Mouse (Mus musculus): Measurements from ENCODE around the gene Nanp.

Gene Nanp

DNA sequence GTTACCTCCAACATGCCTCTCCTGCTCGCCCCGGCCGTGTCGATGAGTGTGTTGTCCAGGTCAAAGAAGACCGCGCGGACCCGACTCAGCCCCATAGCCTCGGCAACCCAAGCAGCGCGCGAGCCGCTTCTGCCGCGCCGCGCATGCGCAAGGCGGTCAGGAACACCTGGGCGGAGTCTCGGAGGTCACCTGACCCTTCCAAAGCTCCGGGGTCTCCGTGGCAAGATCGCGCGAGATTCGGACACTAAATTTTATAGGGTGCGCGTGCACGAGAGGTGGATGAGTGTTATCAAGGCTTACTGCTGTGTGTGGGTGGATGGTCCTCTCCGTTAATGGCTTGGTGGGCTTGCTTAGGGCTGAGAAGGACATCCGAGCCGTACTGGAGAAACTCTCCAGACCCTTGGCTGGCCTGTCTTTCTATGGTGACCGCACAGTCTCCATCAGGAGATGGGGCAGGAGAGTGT lies at the start of gene Nanp, which contains the start of gene Ninl:
Gene Nanp, minus strand, starts transcription at position 167 of the 464 bp plus-strand sequence.
Gene Ninl, minus strand, starts transcription at position 151 of the 464 bp plus-strand sequence.
- peak; percentile 100 for DNase-seq

DNA sequence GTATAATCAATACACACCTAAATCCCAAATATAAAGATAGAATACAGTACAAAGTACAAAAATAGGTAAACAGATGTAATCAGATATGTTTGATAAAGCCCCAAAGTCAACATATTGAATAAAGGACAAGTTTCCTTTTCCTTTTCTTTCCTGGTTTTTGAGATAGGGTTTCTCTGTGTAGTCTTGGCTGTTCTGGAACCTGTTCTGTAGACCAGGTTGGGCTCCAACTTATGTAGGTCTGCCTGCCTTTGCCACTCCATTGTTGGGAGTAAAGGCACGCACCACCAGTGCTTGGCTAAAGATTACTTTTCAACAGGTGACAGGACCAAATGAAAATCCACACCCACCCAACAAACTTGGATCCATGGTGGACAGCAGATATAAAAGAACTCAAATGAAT lies 17.4 kb upstream of the Nanp start:
- DNase-seq, result no peak

DNA sequence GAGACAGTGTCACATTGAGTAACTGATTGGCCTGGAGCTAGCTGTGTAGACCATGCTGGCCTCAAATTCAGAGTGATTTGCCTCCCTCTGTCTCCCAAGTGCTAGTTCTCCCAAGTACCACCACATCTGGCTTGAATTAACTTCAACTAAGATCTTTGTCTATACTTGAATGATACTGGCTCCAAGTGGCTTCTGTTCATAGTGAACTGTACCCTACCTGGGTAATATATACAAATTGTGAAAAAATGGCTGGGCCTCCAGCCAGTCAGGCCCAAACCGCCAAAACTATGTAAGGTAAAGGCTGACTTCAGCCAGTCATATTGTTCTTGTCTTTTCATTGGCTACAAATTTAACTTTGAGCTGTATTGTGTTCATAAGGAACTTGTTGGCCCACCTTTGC lies 1.2 kb upstream of the Nanp start:
- DNase-seq, result peak; percentile 66

DNA sequence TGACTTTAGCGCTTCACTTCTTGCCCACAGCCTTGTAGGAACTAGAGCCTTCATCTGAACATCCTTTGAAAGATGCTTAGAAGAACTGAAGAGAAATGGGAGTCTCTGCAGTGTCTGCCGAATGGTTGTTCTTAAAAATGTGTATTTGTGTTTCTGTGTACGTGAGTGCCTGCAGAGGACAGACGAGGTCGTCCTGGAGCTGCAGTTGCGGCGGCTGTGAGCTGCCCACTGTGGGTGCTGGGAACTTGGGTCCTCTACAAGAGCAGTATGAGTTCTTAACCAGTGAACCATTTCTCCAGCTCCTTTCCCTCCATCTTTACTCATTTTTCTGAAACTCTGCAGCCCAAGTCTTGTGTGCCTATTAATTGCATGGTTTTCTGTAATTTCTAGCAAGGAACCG lies 528 bp upstream of the Nanp start:
- no peak for DNase-seq

DNA sequence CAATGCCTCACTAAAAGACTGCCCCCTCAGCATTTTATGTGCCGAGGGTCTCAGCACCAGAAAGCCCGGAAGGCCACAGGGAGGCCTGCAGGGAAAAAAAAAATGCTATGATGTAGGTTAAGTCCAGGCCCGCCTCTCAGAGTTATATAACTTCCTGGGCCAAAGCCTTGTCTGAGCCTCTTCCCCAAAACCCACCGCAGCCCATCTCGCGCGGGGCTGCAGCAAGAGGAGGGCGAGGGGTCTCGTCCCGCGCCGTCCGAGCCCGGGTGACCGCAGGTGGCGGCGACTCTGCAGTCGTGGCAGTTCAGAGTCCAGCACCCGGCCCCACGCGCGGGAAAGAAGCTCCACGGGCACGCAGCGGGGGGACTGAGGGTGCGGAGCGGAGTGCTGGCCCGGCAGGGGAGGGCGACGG lies 381 bp downstream of the Nanp start:
- no peak for DNase-seq

DNA sequence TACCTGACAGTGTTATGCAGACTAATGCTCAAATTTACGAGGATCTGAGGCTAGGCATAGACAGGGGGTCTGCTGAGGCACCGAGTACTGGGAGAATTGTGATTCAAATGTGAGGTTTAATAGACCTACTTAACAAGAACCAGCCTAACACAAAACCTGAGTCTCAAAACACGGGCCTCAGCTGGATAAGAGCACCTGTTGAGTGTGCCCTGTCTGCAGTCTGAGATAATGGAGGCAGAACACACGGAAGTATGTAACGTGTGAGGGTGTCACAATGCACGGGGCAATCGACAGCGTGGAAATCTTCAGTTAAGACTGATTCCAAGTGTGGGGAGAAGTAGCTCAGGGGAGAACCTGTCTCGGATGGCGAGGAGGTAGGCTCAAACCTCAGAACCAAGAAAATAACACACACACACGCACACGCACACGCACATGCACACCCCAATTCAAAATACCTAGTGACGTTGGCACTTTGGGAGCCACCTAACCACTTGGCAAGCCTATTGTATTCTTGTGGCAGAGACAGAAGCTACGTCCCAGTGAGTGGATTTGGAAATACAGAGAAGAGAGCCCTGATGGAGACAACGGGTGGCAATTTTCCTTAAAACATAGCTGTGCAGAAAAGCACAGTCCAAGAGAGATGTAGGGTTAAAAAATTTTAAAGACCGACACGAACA lies 1.2 kb downstream of the Nanp start:
- DNase-seq, result peak; percentile 63

DNA sequence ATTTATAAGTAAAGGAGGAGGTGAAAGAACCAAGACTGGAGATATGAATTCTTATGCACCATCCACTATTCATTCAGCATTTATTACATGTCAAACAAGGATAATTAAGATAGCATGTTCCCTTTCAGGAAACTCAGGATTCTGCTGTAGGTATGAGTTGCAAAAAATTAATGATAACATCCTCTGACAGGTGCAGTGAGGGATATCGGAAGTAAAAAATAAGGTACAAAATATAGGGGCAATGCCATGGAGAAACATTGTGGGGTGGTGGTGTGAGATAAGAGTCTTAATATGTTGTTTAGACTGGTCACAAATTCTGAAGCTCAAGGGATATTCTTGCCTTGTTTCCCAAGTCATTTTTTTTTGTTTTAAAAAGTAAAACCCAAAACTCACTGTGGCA lies 1.9 kb downstream of the Nanp start:
- no peak for DNase-seq

DNA sequence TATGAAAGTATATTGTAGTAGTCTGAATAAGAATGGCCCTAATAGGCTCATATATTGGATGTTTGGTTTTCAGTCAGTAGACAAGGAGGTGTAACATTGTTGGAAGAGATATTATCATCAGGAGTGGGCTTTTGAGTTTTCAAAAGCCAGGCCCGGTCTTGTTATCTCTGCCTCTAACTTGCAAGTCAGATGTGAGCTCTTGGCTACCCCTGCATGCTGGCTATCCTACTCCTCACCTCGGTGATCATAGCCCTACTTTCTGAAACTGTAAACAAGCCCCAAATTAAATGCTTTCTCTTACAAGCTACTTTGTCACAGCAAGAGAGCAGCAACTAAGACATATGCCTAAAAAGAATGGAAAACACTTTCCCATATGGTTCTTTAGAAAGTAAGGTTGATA lies 2.5 kb downstream of the Nanp start:
- peak; percentile 52 for DNase-seq

DNA sequence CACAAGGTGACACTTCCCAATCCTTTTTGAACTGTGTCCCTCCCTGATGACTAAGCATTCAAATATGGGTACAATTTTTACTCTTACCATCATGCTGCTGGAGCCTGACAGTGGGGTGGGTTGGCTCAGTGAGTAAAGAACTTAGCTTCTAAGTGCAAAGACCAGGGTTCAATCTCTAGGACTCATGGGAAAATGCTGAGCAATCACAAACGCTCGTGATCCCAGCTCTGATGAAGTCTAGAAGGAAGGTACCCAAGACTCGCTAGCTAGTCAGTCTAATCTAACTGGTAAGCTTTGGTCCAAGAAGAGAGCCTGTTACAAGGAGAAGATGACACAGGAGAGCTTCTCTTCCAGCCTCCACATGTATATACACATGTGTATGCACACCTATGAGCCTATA lies 4.8 kb downstream of the Nanp start:
- DNase-seq, result peak; percentile 70

DNA sequence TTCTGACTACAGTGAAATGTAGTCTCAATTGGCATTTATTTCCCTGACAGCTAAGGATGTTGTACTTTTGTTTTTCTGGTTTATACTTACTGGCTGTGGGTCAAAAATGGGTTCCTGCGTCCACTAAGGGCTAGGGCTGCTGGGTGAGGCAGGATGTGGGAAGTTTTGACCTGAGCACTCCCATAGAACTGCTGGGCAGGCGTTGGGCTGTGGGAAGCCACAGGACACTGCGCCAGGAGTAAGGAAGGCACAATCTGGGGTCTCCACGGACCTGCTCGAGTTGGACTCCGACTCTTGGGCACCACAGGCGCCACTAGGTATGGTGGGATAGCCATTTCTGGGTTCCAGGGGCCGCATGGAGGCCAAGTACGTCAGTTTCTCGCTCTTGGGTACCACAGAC lies 18.0 kb downstream of the Nanp start:
- peak; percentile 70 for DNase-seq

DNA sequence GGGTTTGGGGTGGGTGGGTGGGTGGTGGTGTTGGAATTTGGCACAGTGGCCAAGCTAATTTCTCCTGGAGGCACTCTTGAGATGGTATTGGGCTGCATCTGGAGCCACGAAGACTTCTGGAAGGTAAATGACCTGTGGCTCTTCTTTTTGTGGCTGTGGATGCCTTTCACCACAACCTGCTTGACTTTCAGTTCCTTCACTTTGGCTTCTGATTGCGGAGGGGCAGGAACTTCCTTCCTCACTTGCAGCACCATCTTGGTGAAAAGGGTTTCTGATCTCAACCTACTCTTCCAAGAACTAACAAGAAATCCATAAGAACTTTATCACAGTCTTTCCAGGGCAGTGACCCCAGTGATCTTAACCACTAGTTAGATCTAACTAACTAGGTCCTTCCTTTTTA lies 23.9 kb downstream of the Nanp start:
- DNase-seq, result peak; percentile 50

DNA sequence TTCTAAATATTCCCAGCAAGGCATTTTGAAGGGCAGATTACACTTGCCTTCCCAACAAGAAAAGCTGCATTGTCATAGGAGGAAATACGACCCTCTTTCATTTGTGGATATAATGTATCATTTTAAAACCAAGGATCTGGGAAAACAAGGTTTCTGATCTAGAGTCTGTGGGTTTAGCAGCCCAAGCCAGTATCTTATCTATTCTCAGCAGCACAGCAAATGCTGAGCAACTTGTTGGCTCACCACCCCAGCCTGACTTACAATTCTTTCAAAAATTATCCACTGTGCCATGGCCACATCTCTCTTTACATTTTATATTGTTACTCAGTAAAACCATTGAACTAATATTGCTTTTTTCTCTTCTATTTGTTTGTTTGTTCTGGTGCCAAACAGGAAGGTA lies 27.9 kb downstream of the Nanp start:
- DNase-seq, result no peak

DNA sequence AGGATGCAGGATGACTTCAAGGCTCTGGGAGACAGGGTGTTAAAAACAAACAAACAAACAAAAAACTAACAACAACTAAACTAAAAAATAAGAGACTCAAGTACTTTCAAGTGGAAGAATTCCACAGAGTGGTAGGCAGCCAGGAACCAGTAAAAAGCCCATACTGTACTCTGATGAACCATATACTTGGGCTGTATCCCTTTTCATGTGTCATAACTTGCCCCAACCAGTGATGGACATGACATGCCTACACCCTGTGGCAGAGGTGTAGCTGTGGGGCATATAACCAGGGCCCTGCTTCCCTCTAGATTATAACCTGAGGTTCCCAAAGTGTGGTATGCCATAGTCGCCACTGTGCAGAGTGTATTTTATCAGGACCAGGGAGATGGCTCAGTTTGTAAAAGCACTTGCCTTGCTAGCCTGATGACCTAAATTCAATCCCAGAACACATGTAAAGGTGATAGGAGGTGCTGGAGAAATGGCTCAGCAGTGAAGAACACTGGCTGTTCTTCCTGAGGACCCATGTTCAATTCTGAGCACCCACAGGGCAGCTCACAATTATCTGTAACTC lies 29.6 kb downstream of the Nanp start:
- peak; percentile 83 for DNase-seq

DNA sequence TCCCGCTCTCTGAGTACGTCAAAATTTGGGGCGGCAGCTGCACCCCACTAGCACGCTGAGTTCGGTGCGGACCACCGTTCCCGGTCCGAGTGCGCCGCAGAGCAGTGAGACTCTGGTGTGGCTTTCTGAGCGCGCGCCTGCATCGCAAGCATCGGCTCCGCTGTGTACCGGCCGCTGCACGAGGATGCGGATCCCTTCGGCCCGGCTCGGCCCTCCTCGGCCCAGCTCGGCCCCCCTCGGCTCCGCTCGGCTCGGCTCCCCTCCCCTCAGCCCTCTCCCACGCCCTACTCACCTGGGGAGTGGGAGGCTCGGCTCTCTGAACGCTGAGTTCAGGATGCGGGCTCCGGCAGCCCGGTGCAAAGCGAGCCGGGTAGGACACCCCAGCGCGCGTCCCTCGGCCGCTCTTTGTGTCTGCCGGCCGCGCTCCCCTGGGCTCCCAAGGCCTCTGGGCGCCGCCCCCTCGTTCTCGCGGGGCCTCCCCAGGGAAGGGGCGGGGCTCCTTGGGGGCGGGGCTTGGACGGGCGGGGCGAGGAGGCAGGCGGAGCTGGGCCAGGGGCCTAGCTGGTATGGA lies 30.2 kb downstream of the Nanp start:
- DNase-seq, result peak; percentile 98

DNA sequence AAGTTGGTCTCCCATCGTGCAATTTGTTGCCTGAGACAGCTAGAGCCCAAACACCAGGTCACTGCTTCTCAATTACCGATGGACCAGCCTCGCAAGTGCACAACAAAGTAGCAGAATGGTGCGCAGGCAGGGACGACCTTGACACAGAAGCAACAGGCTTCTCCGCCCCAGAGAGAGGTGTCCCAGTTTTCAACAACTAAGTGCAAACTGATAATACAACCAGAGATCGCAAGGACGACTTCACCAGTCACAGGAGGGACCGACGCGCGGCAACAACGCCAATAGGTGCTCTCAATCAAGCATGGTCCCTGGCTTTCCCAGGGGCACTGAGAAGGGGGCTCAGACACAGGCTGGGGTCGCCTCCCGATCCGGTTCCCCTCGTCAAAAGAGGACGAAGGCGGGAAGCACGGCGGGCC lies 30.7 kb downstream of the Nanp start:
- peak; percentile 85 for DNase-seq

DNA sequence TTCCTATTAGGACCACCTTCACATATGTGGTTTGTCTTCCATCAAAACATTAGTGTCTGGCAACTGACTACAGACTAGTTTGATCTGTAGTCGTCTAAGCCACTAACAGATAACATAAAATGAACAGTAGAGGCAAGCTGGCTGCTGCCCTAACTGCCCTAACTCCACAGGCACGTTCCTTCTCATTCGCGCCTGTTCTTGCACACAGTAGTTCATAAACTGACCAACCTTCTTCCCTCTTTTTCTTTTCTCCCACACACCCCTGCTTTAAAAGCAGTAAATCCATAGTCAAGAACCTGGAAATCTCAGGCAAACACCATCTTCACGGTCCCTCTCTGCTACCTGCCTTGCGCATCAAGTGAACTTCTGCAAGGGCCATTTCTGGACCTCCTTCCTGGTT lies 31.2 kb downstream of the Nanp start:
- peak; percentile 71 for DNase-seq

DNA sequence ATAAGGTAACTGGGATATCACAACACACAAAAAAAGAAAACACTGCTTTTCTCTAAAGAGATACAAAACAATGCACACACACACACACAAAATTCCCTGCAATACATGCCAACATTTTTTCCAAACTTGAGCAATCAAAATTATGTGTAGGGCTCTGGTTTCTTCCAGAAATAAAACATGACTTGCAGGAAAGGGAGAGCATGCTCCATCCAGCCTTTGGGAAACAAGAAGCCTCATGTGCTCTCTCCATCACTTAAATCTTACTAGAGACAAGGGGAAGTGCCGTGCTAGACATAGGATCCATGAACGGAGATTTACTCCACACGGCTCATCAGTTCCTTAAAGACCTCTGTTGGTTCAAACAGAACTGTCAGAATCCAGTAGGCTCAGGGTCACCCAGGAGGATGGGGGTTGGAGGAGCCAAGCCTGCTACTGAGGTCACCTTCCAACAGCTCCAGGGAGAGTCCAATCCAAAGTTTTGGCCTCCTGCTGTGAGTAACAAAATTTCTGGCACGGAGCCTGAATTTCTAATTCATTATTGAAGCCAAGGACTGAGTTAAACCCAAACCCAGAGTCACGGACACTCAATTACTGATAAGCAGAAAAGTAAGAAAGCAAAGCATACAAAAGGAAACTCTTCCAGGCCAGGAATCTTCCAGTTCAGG lies 32.8 kb downstream of the Nanp start:
- peak; percentile 88 for DNase-seq

DNA sequence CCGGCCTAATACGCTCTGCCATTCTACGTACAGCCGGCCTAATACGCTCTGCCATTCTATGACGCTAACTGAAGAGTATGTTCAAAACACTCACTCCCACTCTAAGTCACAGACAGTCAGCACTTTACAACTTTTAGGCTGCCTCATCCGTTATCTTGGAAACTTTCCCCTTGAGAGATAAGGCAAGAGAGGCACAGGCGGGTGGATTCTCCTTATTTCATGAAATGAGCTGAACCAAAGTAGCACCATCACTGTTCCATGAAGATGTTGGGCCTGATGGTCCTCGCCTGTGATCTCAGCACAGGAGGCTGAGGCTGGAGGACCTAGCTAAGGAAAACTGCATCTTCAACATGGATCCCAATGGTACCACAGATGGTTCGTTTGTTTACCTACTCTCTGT lies 34.8 kb downstream of the Nanp start:
- peak; percentile 82 for DNase-seq

DNA sequence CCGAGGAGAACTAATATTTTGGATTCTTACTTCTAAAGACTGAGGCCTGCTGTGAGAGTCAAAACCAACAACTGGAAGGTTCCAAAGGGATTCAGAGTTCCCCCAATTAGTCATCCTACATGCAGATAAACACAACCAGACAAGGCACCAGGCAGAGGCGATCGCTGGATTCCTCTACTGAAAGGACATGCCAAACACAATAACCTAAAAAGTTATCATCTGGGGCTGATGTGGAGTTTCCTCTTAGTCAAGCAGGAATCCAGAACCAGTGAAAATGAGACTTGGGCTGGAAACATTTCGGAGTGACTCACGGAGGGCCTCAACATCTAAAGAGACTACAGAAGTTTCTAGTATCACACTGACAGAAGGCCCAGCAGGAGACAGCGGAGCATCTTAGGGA lies 35.4 kb downstream of the Nanp start:
- DNase-seq, result peak; percentile 95

DNA sequence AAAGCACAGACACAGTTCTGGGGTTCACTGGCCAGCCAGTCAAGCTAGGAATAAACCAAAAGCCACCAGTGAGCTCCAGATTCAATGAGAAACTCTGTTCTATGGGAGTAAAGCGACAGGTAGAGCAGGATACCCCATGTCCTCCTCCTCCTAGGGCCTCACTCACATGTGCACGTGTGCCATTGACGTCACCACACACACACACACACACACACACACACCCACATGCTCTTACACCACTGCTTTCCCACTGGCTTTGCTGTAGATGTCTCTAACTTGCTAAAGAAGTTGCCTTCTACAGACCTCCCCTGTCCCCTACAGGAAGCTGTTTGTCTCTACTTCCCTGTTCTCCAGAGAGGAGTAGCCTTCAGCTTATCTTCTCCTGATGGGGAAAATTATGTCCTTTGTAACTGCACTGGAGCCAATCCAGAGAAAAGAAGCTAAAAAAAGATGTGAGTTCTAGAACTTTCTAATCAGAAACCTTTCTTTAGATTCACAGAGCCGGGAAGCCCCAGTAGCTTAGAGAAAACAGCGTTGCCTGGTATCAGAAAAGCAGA lies 37.5 kb downstream of the Nanp start:
- peak; percentile 86 for DNase-seq

DNA sequence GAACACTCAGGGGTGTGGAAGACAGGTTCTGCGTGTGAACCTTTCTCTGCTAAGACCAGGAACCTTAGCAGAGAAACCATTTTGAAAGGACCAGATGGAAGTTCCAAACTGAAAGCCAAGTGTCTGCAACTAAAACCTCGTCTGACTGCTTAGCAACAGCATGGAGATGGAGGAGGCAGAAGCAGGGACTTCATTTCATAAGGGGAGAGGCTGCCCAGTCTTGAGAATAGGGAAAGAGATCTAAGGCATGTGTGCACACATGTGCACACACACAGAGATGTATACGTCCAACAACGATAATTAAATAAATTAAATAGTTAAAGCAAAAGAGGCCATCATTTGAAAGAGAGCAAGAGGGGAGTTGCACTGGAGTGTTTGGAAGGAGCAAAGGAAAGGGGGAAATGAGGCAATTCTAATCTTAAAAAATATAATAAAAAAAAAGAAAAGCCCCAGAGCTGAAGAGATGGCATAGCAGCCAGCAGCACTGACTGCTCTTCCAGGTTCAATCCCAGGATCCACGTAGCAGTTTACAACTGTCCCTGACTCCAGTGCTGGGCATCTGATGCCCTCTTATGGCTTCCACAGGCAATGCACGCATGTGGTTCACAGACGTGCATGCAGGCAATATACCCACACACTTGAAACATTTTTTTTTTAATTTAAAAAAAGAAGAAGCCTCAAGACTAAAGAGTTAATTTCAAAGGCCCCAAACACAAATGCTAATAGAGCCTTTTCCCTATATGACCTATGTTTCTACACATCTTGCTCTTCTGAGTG lies 38.6 kb downstream of the Nanp start:
- peak; percentile 93 for DNase-seq

DNA sequence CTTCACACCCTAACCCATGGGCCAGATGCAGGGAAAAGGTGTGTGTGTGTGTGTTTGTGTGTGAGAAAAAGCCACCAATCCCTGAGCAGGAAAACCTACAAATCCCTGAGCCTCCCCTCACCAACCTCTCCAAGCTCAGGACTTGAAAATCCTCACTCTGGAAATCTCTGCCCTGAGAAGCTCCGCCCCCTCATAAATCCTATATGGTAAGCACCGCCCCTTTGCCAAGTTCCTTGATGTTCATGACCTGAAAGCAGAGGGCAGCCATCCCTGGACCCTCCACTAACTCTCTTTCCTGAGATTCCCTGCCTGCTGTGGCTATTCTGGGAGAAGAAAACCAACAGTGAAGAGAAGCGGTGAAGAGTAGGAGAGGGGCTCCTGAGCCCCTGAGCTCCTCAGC lies 40.2 kb downstream of the Nanp start:
- DNase-seq, result peak; percentile 82

DNA sequence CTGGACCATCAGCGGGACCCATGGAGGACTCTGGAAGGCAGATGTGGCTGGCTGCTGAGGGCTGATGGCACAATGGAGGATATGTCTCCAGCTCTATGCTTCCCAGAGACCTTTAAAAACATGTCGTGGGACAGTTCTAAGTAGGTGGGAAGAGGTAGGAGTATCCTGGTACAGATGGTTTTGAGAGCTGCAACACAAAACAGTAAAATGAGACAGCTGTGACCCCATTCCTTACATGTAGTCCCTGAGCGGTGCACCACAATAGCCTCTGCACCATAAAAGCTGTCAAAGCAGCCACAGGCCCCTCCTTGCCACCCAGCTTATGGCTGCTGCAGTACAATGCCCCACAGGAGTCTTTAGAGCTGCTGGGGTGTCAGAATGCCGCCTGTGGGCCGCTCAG lies 41.6 kb downstream of the Nanp start:
- peak; percentile 64 for DNase-seq

Data from heart, adult 11 months (tissue).